Mouse (Mus musculus) CD4-positive, CD25-positive, alpha-beta regulatory T cell (primary cell): ENCODE data around the gene Gm3173. TPM values are rescaled to one million over a fixed set of nuclear protein-coding genes. Genes with fewer than 3 reads are reported as not detected.

ENCODE experiments used
- polyA plus RNA-seq: library from polyadenylated mRNA; unstranded; fragments of 100-300 nt; shearing (Covaris generic); gene quantifications from one replicate; pipeline ENCODE4 v1.2.1, GENCODE M21; 2017

Gene Gm3173
- 0.98 TPM for polyA plus RNA-seq

GRCm38 (mm10) chr14:4430692-4431091, at the start of gene Gm3173:
TSS of gene Gm3173 (plus strand) at chr14:4430992.

DNA sequence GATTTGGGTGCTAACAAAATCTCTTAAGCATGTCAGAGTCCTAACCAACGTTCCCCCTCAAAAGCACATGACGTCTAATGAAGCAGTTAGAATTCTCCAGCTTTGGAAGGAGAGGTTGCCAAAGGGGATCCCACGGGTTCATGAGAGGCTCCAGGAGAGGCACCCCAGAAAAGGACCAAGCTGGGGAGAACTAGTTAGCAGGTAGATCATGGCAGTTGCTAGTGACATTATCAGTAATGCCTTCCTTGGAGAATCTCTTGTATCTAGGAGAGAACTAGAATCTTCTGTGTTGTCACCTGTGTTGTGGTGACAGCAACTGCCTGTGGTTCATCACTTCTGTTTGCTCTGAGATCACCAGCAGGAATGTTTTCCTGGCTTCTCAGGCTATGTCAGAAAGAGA, 33.6 kb upstream of the Gm3173 start, which contains the start of gene Gm3159:
Gene Gm3159 (plus strand): TSS at position 301 of the 400 bp plus-strand sequence.

GRCm38 (mm10) chr14:4414965-4415835, 15.6 kb upstream of the Gm3173 start, which contains the start of gene Gm3164:
TSS of gene Gm3164 (plus strand) at chr14:4415448.

GRCm38 (mm10) chr14:4481445-4481844, 50.7 kb downstream of the Gm3173 start, which contains the start of gene Gm3182:
TSS of gene Gm3182 (plus strand) at chr14:4481745.

GRCm38 (mm10) chr14:4555105-4555504, 124.3 kb downstream of the Gm3173 start, which contains the start of gene Gm3047:
TSS of gene Gm3047 (plus strand) at chr14:4555405.

Other genes starting within 250 kb of the Gm3173 start
- gene Gm2974, start 248.4 kb upstream of the Gm3173 start, polyA plus RNA-seq: 0.72 TPM
- gene Gm3138, start 181.4 kb upstream of the Gm3173 start, polyA plus RNA-seq: not detected
- not detected for gene Gm3149, start 113.7 kb upstream of the Gm3173 start, polyA plus RNA-seq
- gene 2610042L04Rik, start 96.2 kb upstream of the Gm3173 start, polyA plus RNA-seq: 1.3 TPM
- not detected for gene Gm3159, start 33.5 kb upstream of the Gm3173 start, polyA plus RNA-seq
- 0.50 TPM for gene Gm3164, start 15.5 kb upstream of the Gm3173 start, polyA plus RNA-seq
- not detected for gene Gm3182, start 50.8 kb downstream of the Gm3173 start, polyA plus RNA-seq
- gene Gm3047, start 124.4 kb downstream of the Gm3173 start, polyA plus RNA-seq: not detected
- not detected for gene Gm8159, start 201.4 kb downstream of the Gm3173 start, polyA plus RNA-seq
- gene Gm3239, start 233.2 kb downstream of the Gm3173 start, polyA plus RNA-seq: not detected